In genomic region chr6:36388401-36389259, GRCm38 (mm10) we compare ENCODE assay signal across 8 mouse cellular contexts. TPM values are rescaled to one million over a fixed set of nuclear protein-coding genes. Genes with fewer than 3 reads are reported as not detected.
DNase-seq lines count a peak whose midpoint lies in the region; ATAC-seq and TF ChIP-seq lines count a peak whose summit lies in the region.

No protein-coding gene starts in this region.

- H3K4me2 ChIP-seq in lung, embryonic 14.5 days = peak overlapping the region; percentile 87
- H3K4me2 ChIP-seq in neural tube, embryonic 12.5 days (replicated peaks) = peak overlapping the region; percentile 96

- H3K9ac ChIP-seq in lung, embryonic 14.5 days = peak overlapping the region; percentile 46; the same call in 1 of the 2 replicates
- peak overlapping the region; percentile 59 for H3K9ac ChIP-seq in neural tube, embryonic 12.5 days

- peak; percentile 54; the same call in 1 of the 2 replicates for ATAC-seq in lung, embryonic 14.5 days (ENCODE audit: insufficient read depth)
- ATAC-seq in neural tube, embryonic 12.5 days (ENCODE audit: low FRiP score, low read depth) = peak; percentile 57

- no peaks in the 10 kb centered on the region for H3K9me3 ChIP-seq in lung, embryonic 14.5 days (ENCODE audit: low read depth, low read length)
- no peaks in the 10 kb centered on the region for H3K9me3 ChIP-seq in limb, embryonic 10.5 days (replicated peaks)
- no peaks in the 10 kb centered on the region for H3K9me3 ChIP-seq in neural tube, embryonic 12.5 days

- no peaks in the 10 kb centered on the region for H3K4me1 ChIP-seq in lung, embryonic 14.5 days (ENCODE audit: insufficient read depth)
- H3K4me1 ChIP-seq in limb, embryonic 10.5 days = peaks cover 19% of the 10 kb centered on the region
- H3K4me1 ChIP-seq in neural tube, embryonic 12.5 days = peaks cover 14% of the 10 kb centered on the region

- no peak for TF ChIP-seq CTCF in lung, embryonic 14.5 days (IDR thresholded peaks at IDR 0.05; ENCODE audit: low read depth)

- no peaks in the 10 kb centered on the region for H3K36me3 ChIP-seq in lung, embryonic 14.5 days (ENCODE audit: insufficient read depth)
- H3K36me3 ChIP-seq in limb, embryonic 10.5 days = no peaks in the 10 kb centered on the region
- H3K36me3 ChIP-seq in neural tube, embryonic 12.5 days = no peaks in the 10 kb centered on the region

- no peak overlapping the region for H3K27ac ChIP-seq in lung, embryonic 14.5 days (ENCODE audit: low read depth)
- no peak overlapping the region for H3K27ac ChIP-seq in limb, embryonic 10.5 days
- H3K27ac ChIP-seq in neural tube, embryonic 12.5 days = no peak overlapping the region

- peaks cover 30% of the 10 kb centered on the region for H3K27me3 ChIP-seq in lung, embryonic 14.5 days (ENCODE audit: insufficient read depth, low read length)
- peaks cover 61% of the 10 kb centered on the region for H3K27me3 ChIP-seq in limb, embryonic 10.5 days (ENCODE audit: low read depth, poor library complexity, severe bottlenecking)
- peaks cover 36% of the 10 kb centered on the region for H3K27me3 ChIP-seq in neural tube, embryonic 12.5 days (replicated peaks)

- peak overlapping the region; percentile 47 for H3K4me3 ChIP-seq in lung, embryonic 14.5 days (ENCODE audit: low read depth, low read length)
- H3K4me3 ChIP-seq in limb, embryonic 10.5 days = peak overlapping the region; percentile 53
- peak overlapping the region; percentile 50 for H3K4me3 ChIP-seq in neural tube, embryonic 12.5 days

- WGBS in lung, embryonic 14.5 days = 1% methylated on average over 36 of the region's 36 CpGs
- WGBS in limb, embryonic 10.5 days = 1% methylated on average over 36 of the region's 36 CpGs
- 0% methylated on average over 36 of the region's 36 CpGs for WGBS in neural tube, embryonic 12.5 days

- DNase-seq in adrenal gland, postnatal 10 days = peak; percentile 10
- no peak for DNase-seq in adrenal gland, adult 8-10 months
- peak; percentile 26 for DNase-seq in lung, embryonic 14.5 days
- no peak for DNase-seq in lung, postnatal 25 days (ENCODE audit: low spot score)
- peak; percentile 29 to 31 for DNase-seq in frontal cortex, postnatal 36 days (ENCODE audit: low spot score in 2 of 2)
- peak; percentile 59 for DNase-seq in limb, embryonic 10.5 days (ENCODE audit: low spot score)
- DNase-seq in thymus, postnatal 36 days = no peak

RNA-seq across cellular contexts. Expression of gene Chrm2, which starts 0.7 kb away (rescaled TPM):
- 1 to 10 TPM in 1 of 2 experiments, under 1 TPM in 1; 0.78 to 1.9 TPM for total RNA-seq in adrenal gland, postnatal 10 days (2021)
- total RNA-seq in adrenal gland, adult 8-10 months (2022) = not detected
- 3.2 and 3.5 TPM in 2 replicates for polyA plus RNA-seq in lung, embryonic 14.5 days (2014; fragmentation: Nextera tagmentation; extraction: Ambion mirVana)
- polyA plus RNA-seq in limb, embryonic 10.5 days (2016; fragmentation: Nextera tagmentation; extraction: Ambion mirVana) = 0.04 and 0.09 TPM in 2 replicates
- polyA plus RNA-seq in neural tube, embryonic 12.5 days (2016; fragmentation: Nextera tagmentation; extraction: Ambion mirVana) = 1.9 TPM in 2 replicates

Comparison
In these comparisons a context has a peak if more than half of its experiments do, and no peak if none do; other contexts are left out.
1. DNase-seq: peak in adrenal gland, postnatal 10 days (single experiment), lung, embryonic 14.5 days (single experiment), frontal cortex, postnatal 36 days (2 of 2) and limb, embryonic 10.5 days (single experiment); none in adrenal gland, adult 8-10 months (single experiment), lung, postnatal 25 days (single experiment) and thymus, postnatal 36 days (0 of 2).
2. Peak in every context shown above with its lines, with median percentiles within 50 percentile points of each other: H3K4me3 ChIP-seq.